Mouse (Mus musculus): ENCODE measurements around the gene Alcam. TPM values are rescaled to one million over a fixed set of nuclear protein-coding genes. Genes with fewer than 3 reads are reported as not detected.

Gene Alcam
- total RNA-seq, 2 experiments from 2014 or later, result 0.31 to 0.59 TPM

GRCm38 (mm10) chr16:52261755-52262154 lies 192.1 kb downstream of the Alcam start:
- Histone ChIP-seq H3K27ac (no peak overlapping the region), H3K4me3 (no peak overlapping the region)
- DNase-seq, result no peak
- intact Hi-C loops (cut with DNase I), result no loop called here
- TF ChIP-seq CTCF (IDR thresholded peaks at IDR 0.05), result no peak

GRCm38 (mm10) chr16:52250935-52251334 lies 202.9 kb downstream of the Alcam start:
- no peak for DNase-seq
- Histone ChIP-seq H3K4me3 (no peak overlapping the region), H3K27ac (no peak overlapping the region)
- TF ChIP-seq CTCF (IDR thresholded peaks at IDR 0.05), result no peak
- intact Hi-C loops (cut with DNase I), result no loop called here

GRCm38 (mm10) chr16:52250196-52250595 lies 203.7 kb downstream of the Alcam start:
- intact Hi-C loops (cut with DNase I), result no loop called here
- TF ChIP-seq CTCF (IDR thresholded peaks at IDR 0.05), result no peak
- no peak for DNase-seq
- no peak overlapping the region for H3K4me3 ChIP-seq
- H3K27ac ChIP-seq, result no peak overlapping the region

- DNase-seq, result no peak
- Histone ChIP-seq H3K27ac (no peak overlapping the region), H3K4me3 (no peak overlapping the region)
- peak; percentile 8; the same call in 1 of the 2 replicates for TF ChIP-seq CTCF (IDR thresholded peaks at IDR 0.05)
- intact Hi-C loops (cut with DNase I), result no loop called here
These were observed 210.4 kb downstream of the Alcam start for GRCm38 (mm10) chr16:52243421-52243973.

GRCm38 (mm10) chr16:52242144-52242543 lies 211.7 kb downstream of the Alcam start:
- TF ChIP-seq CTCF (IDR thresholded peaks at IDR 0.05), result no peak
- intact Hi-C loops (cut with DNase I), result no loop called here
- Histone ChIP-seq H3K4me3 (no peak overlapping the region), H3K27ac (no peak overlapping the region)
- no peak for DNase-seq

GRCm38 (mm10) chr16:52229930-52230329 lies 223.9 kb downstream of the Alcam start:
- intact Hi-C loops (cut with DNase I), result no loop called here
- TF ChIP-seq CTCF (IDR thresholded peaks at IDR 0.05), result no peak
- H3K4me3 ChIP-seq, result no peak overlapping the region
- no peak overlapping the region for H3K27ac ChIP-seq
- DNase-seq, result no peak

DNA sequence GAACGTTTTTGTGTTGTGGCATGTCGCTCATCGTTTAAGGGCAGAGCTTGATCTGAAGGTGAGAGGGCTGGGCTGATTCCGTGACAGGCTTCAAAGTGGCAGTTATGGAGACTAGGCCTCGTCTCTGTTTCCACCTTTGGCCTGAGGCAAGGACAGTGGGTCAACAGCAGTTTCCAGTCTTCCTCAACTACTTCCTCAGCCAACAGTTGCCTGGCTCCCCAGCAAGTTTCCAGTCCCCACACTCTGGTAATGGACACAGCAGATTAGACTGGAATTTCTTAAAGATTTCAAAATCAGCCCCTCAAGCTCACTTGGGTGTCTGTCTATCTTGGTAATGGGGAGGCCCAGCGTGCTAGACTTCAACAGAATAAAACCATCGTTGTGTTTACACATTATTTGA lies 224.4 kb downstream of the Alcam start:
- H3K4me3 ChIP-seq, result no peak overlapping the region
- DNase-seq, result no peak
- TF ChIP-seq CTCF (IDR thresholded peaks at IDR 0.05), result no peak
- intact Hi-C loops (cut with DNase I), result no loop called here
- no peak overlapping the region for H3K27ac ChIP-seq

GRCm38 (mm10) chr16:52222896-52223295 lies 231.0 kb downstream of the Alcam start:
- no peak for DNase-seq
- intact Hi-C loops (cut with DNase I), result no loop called here
- TF ChIP-seq CTCF (IDR thresholded peaks at IDR 0.05), result no peak

DNA sequence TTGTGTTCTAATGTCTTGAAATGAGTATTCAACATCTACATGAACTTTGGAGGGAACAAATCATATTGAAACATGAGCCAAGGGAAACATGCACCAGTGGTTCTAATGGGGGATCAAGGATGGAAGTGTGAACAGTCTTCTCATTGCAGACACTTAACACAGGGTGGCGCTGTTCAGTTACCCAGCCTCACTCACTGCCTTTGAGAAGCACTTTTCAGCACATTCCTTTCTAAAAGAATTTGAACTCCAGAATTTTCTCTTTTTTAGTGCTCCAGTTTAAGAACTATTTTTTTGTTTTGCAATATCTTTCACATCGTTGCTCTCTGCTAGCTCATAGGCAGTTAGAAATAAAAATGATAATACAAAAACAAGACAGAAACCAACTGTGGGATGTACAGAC lies 234.8 kb downstream of the Alcam start:
- DNase-seq, result no peak
- intact Hi-C loops (cut with DNase I), result no loop called here
- TF ChIP-seq CTCF (IDR thresholded peaks at IDR 0.05), result peak; percentile 52
- Histone ChIP-seq H3K27ac (no peak overlapping the region), H3K4me3 (no peak overlapping the region)

More at GRCm38 (mm10) chr16:52222896-52223295, 231.0 kb downstream of the Alcam start:
- no peak overlapping the region for H3K27ac ChIP-seq
- no peak overlapping the region for H3K4me3 ChIP-seq

- Histone ChIP-seq H3K4me3 (no peak overlapping the region), H3K27ac (no peak overlapping the region)
- TF ChIP-seq CTCF (IDR thresholded peaks at IDR 0.05), result no peak
- intact Hi-C loops (cut with DNase I), result no loop called here
- no peak for DNase-seq
These were observed 242.8 kb downstream of the Alcam start for GRCm38 (mm10) chr16:52210844-52211606.

- DNase-seq, result no peak
- no peak overlapping the region for H3K4me3 ChIP-seq
- TF ChIP-seq CTCF (IDR thresholded peaks at IDR 0.05), result no peak
- intact Hi-C loops (cut with DNase I), result no loop called here
- no peak overlapping the region for H3K27ac ChIP-seq
These were observed 253.8 kb downstream of the Alcam start for GRCm38 (mm10) chr16:52200107-52200506.
